ENCODE assay signal across 17 mouse cellular contexts in the genomic region with DNA sequence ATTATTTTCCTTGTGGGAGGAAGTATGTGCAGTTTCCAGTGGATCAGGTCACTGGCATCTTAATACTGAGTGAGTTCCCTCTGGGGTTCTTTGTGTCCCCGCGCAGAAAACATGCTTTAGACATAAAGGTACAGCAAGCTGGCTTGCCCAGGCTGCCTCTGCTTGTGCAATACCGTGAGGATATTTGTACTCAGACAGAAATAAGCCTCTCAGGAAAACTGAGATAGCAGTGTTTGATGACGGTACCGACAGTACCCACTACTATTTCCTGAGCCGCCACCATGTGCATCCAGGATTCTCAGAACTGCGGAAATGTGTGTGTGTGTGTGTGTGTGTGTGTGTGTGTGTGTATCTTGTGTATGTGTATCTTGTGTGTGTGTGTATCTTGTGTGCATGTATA. TPM values are rescaled to one million over a fixed set of nuclear protein-coding genes. Genes with fewer than 3 reads are reported as not detected.
DNase-seq lines count a peak whose midpoint lies in the region; ATAC-seq lines count a peak whose summit lies in the region.
"Had no signal": no experiment of that assay in that cellular context is flagged by ENCODE, and none has a peak within 500 bp of the region (broad histone marks: within the 10 kb centered on the region; RNA-seq: fewer than 3 reads in every experiment).

No protein-coding gene starts in this region.

- no peak overlapping the region for H3K27ac ChIP-seq in embryonic facial prominence, embryonic 14.5 days (replicated peaks; ENCODE audit: low read depth, low read length)
- H3K27ac ChIP-seq in embryonic facial prominence, embryonic 10.5 days (replicated peaks), result no peak overlapping the region
- H3K27ac ChIP-seq in heart, embryonic 10.5 days, result no peak overlapping the region
- H3K27ac ChIP-seq: forebrain, embryonic 15.5 days; heart, adult 2 months; hindbrain, embryonic 10.5 days; hindbrain, embryonic 14.5 days; intestine, embryonic 15.5 days had no signal

- H3K4me3 ChIP-seq in embryonic facial prominence, embryonic 14.5 days (ENCODE audit: low read depth, low read length), result no peak overlapping the region
- no peak overlapping the region for H3K4me3 ChIP-seq in embryonic facial prominence, embryonic 10.5 days
- H3K4me3 ChIP-seq in heart, embryonic 10.5 days, result no peak overlapping the region
- H3K4me3 ChIP-seq: forebrain, embryonic 15.5 days; heart, adult 2 months; hindbrain, embryonic 10.5 days; intestine, embryonic 15.5 days had no signal

- DNase-seq in embryonic facial prominence, embryonic 14.5 days (ENCODE audit: low spot score), result peak; percentile 39
- DNase-seq in embryonic facial prominence, embryonic 10.5 days (ENCODE audit: low spot score), result no peak
- DNase-seq in heart, embryonic 10.5 days (ENCODE audit: low spot score), result peak; percentile 58
- no peak for DNase-seq in heart, postnatal 10 days
- peak; percentile 12 for DNase-seq in retina, postnatal 1 day
- no peak for DNase-seq in retina, embryonic 14.5 days (ENCODE audit: low spot score)
- no peak for DNase-seq in right cerebral cortex, postnatal 10 days (ENCODE audit: low spot score in 2 of 2)
- DNase-seq: cerebellum, adult 18-20 months; cerebellum, adult 9-11 months; cerebellum, postnatal 36 days had no signal

- no peak overlapping the region for H3K9ac ChIP-seq in embryonic facial prominence, embryonic 14.5 days (ENCODE audit: low read depth, low read length)
- H3K9ac ChIP-seq: forebrain, embryonic 15.5 days; hindbrain, embryonic 14.5 days; intestine, embryonic 15.5 days had no signal

- H3K36me3 ChIP-seq in embryonic facial prominence, embryonic 14.5 days (ENCODE audit: control insufficient read depth, insufficient read depth, low read length), result no peaks in the 10 kb centered on the region
- H3K36me3 ChIP-seq in embryonic facial prominence, embryonic 10.5 days (replicated peaks), result no peaks in the 10 kb centered on the region
- H3K36me3 ChIP-seq in heart, embryonic 10.5 days, result no peaks in the 10 kb centered on the region
- H3K36me3 ChIP-seq: forebrain, embryonic 15.5 days; hindbrain, embryonic 10.5 days; intestine, embryonic 15.5 days had no signal

- H3K9me3 ChIP-seq in embryonic facial prominence, embryonic 14.5 days (ENCODE audit: control insufficient read depth, low read length), result no peaks in the 10 kb centered on the region
- H3K9me3 ChIP-seq in embryonic facial prominence, embryonic 10.5 days, result no peaks in the 10 kb centered on the region
- H3K9me3 ChIP-seq in heart, embryonic 10.5 days, result no peaks in the 10 kb centered on the region
- H3K9me3 ChIP-seq: forebrain, embryonic 15.5 days; hindbrain, embryonic 10.5 days; intestine, embryonic 15.5 days had no signal

- H3K4me1 ChIP-seq in embryonic facial prominence, embryonic 14.5 days (ENCODE audit: control insufficient read depth, insufficient read depth, low read length), result peaks cover 15% of the 10 kb centered on the region
- peaks cover 17% of the 10 kb centered on the region for H3K4me1 ChIP-seq in embryonic facial prominence, embryonic 10.5 days
- peaks cover 12% of the 10 kb centered on the region for H3K4me1 ChIP-seq in heart, embryonic 10.5 days
- H3K4me1 ChIP-seq: forebrain, embryonic 15.5 days; intestine, embryonic 15.5 days had no signal

- intact Hi-C loops in heart, postnatal 10 days (cut with DNase I), result no loop called here

- WGBS in embryonic facial prominence, embryonic 14.5 days, result 58% methylated on average over 7 of the region's 7 CpGs
- WGBS in embryonic facial prominence, embryonic 10.5 days, result 88% methylated on average over 7 of the region's 7 CpGs
- WGBS in heart, embryonic 10.5 days, result 56% methylated on average over 7 of the region's 7 CpGs

- ATAC-seq in embryonic facial prominence, embryonic 14.5 days (ENCODE audit: low read depth), result peak; percentile 38; the same call in 1 of the 2 replicates
- ATAC-seq: forebrain, embryonic 15.5 days; intestine, embryonic 15.5 days had no signal

- no peaks in the 10 kb centered on the region for H3K27me3 ChIP-seq in embryonic facial prominence, embryonic 14.5 days (replicated peaks; ENCODE audit: control insufficient read depth, insufficient read depth, low read length)
- no peaks in the 10 kb centered on the region for H3K27me3 ChIP-seq in embryonic facial prominence, embryonic 10.5 days (replicated peaks; ENCODE audit: low read depth, poor library complexity, severe bottlenecking)
- no peaks in the 10 kb centered on the region for H3K27me3 ChIP-seq in heart, embryonic 10.5 days (ENCODE audit: insufficient read depth, poor library complexity, severe bottlenecking)
- H3K27me3 ChIP-seq: forebrain, embryonic 15.5 days; intestine, embryonic 15.5 days had no signal

- H3K4me2 ChIP-seq in embryonic facial prominence, embryonic 14.5 days (ENCODE audit: low read depth, low read length), result no peak overlapping the region
- H3K4me2 ChIP-seq: forebrain, embryonic 15.5 days; hindbrain, embryonic 14.5 days; intestine, embryonic 15.5 days had no signal

RNA-seq across cellular contexts. Expression of a gene that starts 10.5 kb away (rescaled TPM):
- 0.81 and 1.7 TPM in 2 replicates for polyA plus RNA-seq in embryonic facial prominence, embryonic 14.5 days (2014; fragmentation: Nextera tagmentation; extraction: Ambion mirVana)
- 2.2 and 3.5 TPM in 2 replicates for polyA plus RNA-seq in embryonic facial prominence, embryonic 10.5 days (2016; fragmentation: Nextera tagmentation; extraction: Ambion mirVana)
- polyA plus RNA-seq in heart, embryonic 10.5 days (2016; fragmentation: Nextera tagmentation; extraction: Ambion mirVana), result 0.12 and 0.23 TPM in 2 replicates
- total RNA-seq in heart, postnatal 10 days (2021), result 1 to 10 TPM; 1.2 to 1.8 TPM
- polyA plus RNA-seq: C2C12; heart, embryonic 14.5 days had no signal

Comparison
In these comparisons a context has a peak if more than half of its experiments do, and no peak if none do; other contexts are left out.
1. DNase-seq: peak in embryonic facial prominence, embryonic 14.5 days (single experiment), heart, embryonic 10.5 days (single experiment) and retina, postnatal 1 day (single experiment); none in embryonic facial prominence, embryonic 10.5 days (single experiment), heart, postnatal 10 days (0 of 2), retina, embryonic 14.5 days (single experiment) and right cerebral cortex, postnatal 10 days (0 of 2).